Mouse (Mus musculus) heart, adult 11 months (tissue): ENCODE results near the gene Agxt2.

Experiments
- DNase-seq: peaks from one replicate; pipeline ENCODE4 v3.0.0; 2022

Gene Agxt2

GRCm38 (mm10) chr15:10436893-10437292 is 78.6 kb downstream of the Agxt2 start:
- no peak for DNase-seq

- no peak for DNase-seq
Measured at GRCm38 (mm10) chr15:10439963-10440362, 81.6 kb downstream of the Agxt2 start.

GRCm38 (mm10) chr15:10441493-10441892 is 83.2 kb downstream of the Agxt2 start:
- DNase-seq: no peak

- DNase-seq: no peak
Measured at GRCm38 (mm10) chr15:10442275-10442674, 83.9 kb downstream of the Agxt2 start.

GRCm38 (mm10) chr15:10447102-10447501 is 88.8 kb downstream of the Agxt2 start:
- no peak for DNase-seq
